Mouse (Mus musculus) heart, postnatal 0 days (tissue): ENCODE measurements around the gene Fyb. TPM values are rescaled to one million over a fixed set of nuclear protein-coding genes. Genes with fewer than 3 reads are reported as not detected.

Experiments
- ATAC-seq: fragments of 200-750 bp; cut with Nextera tagmentation; 2 replicates; pipeline ENCODE4 v1.8.0; 2017; ENCODE audit warnings: low read depth, moderate number of reproducible peaks, moderate library complexity; ENCODE audit not compliant: insufficient read depth
- DNase-seq: peaks from one replicate; pipeline ENCODE4 v3.0.0-alpha.2; 2016; ENCODE audit warnings: low spot score
- H3K27ac ChIP-seq: fragments of 300-500 bp; sonication (generic); 2 replicates; pipeline ENCODE4 v1.5.1; 2014; ENCODE audit warnings: low read depth, mild to moderate bottlenecking
- H3K27me3 ChIP-seq: fragments of 300-500 bp; sonication (generic); 2 replicates; pipeline ENCODE4 v1.6.1; 2014; ENCODE audit warnings: low read length, mixed read lengths; ENCODE audit not compliant: control insufficient read depth, insufficient read depth
- H3K36me3 ChIP-seq: fragments of 300-500 bp; sonication (generic); replicated peaks from 2 replicates; pipeline ENCODE4 v1.6.1; 2014; ENCODE audit warnings: low read length, mixed read lengths; ENCODE audit not compliant: control insufficient read depth, insufficient read depth
- H3K4me1 ChIP-seq: fragments of 300-500 bp; sonication (generic); 2 replicates; pipeline ENCODE4 v1.6.1; 2014; ENCODE audit warnings: antibody characterized with exemption; ENCODE audit not compliant: control insufficient read depth, insufficient read depth
- H3K4me2 ChIP-seq: fragments of 300-500 bp; sonication (generic); 2 replicates; pipeline ENCODE4 v1.6.1; 2014; ENCODE audit warnings: low read depth, mild to moderate bottlenecking, low read length, moderate library complexity
- H3K4me3 ChIP-seq: fragments of 300-500 bp; sonication (generic); 2 replicates; pipeline ENCODE4 v1.5.1; 2014; ENCODE audit warnings: low read depth, low read length
- H3K9ac ChIP-seq: fragments of 300-500 bp; sonication (generic); replicated peaks from 2 replicates; pipeline ENCODE4 v1.6.1; 2014; ENCODE audit warnings: low read depth, low read length, mixed read lengths
- H3K9me3 ChIP-seq: fragments of 300-500 bp; sonication (generic); replicated peaks from 2 replicates; pipeline ENCODE4 v1.6.1; 2016; ENCODE audit warnings: low read length; ENCODE audit not compliant: control insufficient read depth
- CTCF ChIP-seq: IDR thresholded peaks from 2 replicates; pipeline ENCODE4 v1.5.1; 2016; ENCODE audit warnings: antibody characterized with exemption, control low read depth, low read depth
- EP300 ChIP-seq: IDR thresholded peaks from 2 replicates; pipeline ENCODE4 v1.6.1; 2016; ENCODE audit warnings: antibody characterized with exemption, low read depth
- WGBS: fragments of 180-500 bp; shearing (Covaris S2); extraction: QIAGEN DNeasy Blood & Tissue Kit; methylation state at CpG from one replicate; pipeline ENCODE4 v1.1.7; 2014; 5-methylcytosine and 5-hydroxymethylcytosine counted together
- polyA plus RNA-seq: library from polyadenylated mRNA; unstranded; fragments of >200 nt; fragmentation: Nextera tagmentation; extraction: Ambion mirVana; gene quantifications from 2 replicates; pipeline ENCODE4 v1.2.1, GENCODE M21; 2015
- total RNA-seq: library from RNA; depleted of rRNA; stranded (reverse); fragments of >200 nt; gene quantifications from 2 replicates; pipeline ENCODE4 v1.2.3, GENCODE M21; 2014; ENCODE audit warnings: low replicate concordance

Gene Fyb
- total and polyA plus RNA-seq, 2 experiments from 2014 or later, result 1.8 TPM; not detected in 1

GRCm38 (mm10) chr15:6556272-6556671, 33.6 kb downstream of the Fyb start:
- WGBS, result 84% methylated on average over 4 of the region's 4 CpGs
- no peak overlapping the region for H3K9ac ChIP-seq
- H3K4me3 ChIP-seq, result no peak overlapping the region
- no peak overlapping the region for H3K4me2 ChIP-seq
- DNase-seq (no peak), ATAC-seq (no peak)
- TF ChIP-seq EP300 (no peak), CTCF (no peak)
- no peaks in the 10 kb centered on the region for H3K9me3 ChIP-seq
- H3K4me1 ChIP-seq, result no peaks in the 10 kb centered on the region
- H3K27me3 ChIP-seq, result no peaks in the 10 kb centered on the region
- H3K36me3 ChIP-seq, result no peaks in the 10 kb centered on the region
- no peak overlapping the region for H3K27ac ChIP-seq

- H3K27me3 ChIP-seq, result no peaks in the 10 kb centered on the region
- H3K9ac ChIP-seq, result no peak overlapping the region
- no peaks in the 10 kb centered on the region for H3K36me3 ChIP-seq
- no peak overlapping the region for H3K27ac ChIP-seq
- ATAC-seq, result no peak
- TF ChIP-seq CTCF (no peak), EP300 (no peak)
- H3K9me3 ChIP-seq, result no peaks in the 10 kb centered on the region
- H3K4me2 ChIP-seq, result no peak overlapping the region
- no peak for DNase-seq
- H3K4me3 ChIP-seq, result no peak overlapping the region
- no peaks in the 10 kb centered on the region for H3K4me1 ChIP-seq
- WGBS, result 89% methylated on average over 6 of the region's 6 CpGs
These were observed 34.3 kb downstream of the Fyb start for GRCm38 (mm10) chr15:6556911-6557310.

DNA sequence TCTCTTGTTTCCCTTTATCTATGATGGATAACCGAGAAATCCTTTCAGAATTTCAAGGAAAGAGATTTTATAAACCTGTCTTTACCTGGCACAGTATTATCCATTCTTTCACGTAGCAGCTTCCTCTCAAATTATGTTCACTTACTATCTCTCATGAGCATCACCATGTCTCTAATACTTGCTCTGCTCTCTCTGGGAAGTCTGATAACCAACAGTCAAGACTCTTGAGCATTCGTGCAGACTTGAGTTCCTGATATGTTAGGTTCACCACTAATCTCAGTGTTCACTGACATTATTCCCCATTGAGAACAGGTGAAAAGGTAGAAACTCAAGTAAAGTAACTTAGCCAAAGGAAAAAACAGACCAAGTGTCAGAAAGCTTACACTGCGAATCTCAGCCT, 34.9 kb downstream of the Fyb start:
- Histone ChIP-seq H3K4me2 (no peak overlapping the region), H3K27ac (no peak overlapping the region), H3K9ac (no peak overlapping the region), H3K27me3 (no peaks in the 10 kb centered on the region), H3K4me1 (no peaks in the 10 kb centered on the region), H3K4me3 (no peak overlapping the region), H3K36me3 (no peaks in the 10 kb centered on the region), H3K9me3 (no peaks in the 10 kb centered on the region)
- TF ChIP-seq EP300 (no peak), CTCF (no peak)
- WGBS, result 70% methylated on average over 4 of the region's 4 CpGs
- no peak for ATAC-seq
- no peak for DNase-seq

DNA sequence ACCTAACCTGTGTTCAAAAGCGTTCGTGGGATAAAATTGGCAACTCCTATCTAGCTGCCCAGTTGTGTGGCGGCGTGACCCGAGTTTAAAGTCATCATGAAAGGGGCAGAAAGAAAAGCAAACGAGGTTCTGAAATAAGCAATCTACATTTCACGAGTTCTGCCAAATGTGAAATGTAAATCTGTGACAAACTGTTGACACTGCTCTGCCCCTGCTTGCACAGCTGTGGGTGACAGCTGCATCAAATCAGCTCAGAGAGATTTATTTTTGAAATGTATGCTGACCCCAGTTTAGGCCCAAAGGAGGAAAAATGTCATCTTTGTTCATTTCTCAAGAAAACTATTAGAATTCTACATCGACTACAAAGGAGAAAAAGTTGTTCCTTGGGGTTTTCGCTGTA, 36.5 kb downstream of the Fyb start:
- Histone ChIP-seq H3K4me1 (no peaks in the 10 kb centered on the region), H3K4me2 (no peak overlapping the region), H3K4me3 (no peak overlapping the region), H3K27me3 (no peaks in the 10 kb centered on the region), H3K27ac (no peak overlapping the region), H3K9me3 (no peaks in the 10 kb centered on the region), H3K9ac (no peak overlapping the region), H3K36me3 (no peaks in the 10 kb centered on the region)
- WGBS, result 58% methylated on average over 9 of the region's 9 CpGs
- no peak for TF ChIP-seq CTCF
- TF ChIP-seq EP300, result no peak
- ATAC-seq (no peak), DNase-seq (no peak)

GRCm38 (mm10) chr15:6560696-6561095, 38.0 kb downstream of the Fyb start:
- no peak overlapping the region for H3K4me2 ChIP-seq
- H3K4me3 ChIP-seq, result no peak overlapping the region
- no peak for DNase-seq
- no peaks in the 10 kb centered on the region for H3K36me3 ChIP-seq
- H3K9ac ChIP-seq, result no peak overlapping the region
- H3K9me3 ChIP-seq, result no peaks in the 10 kb centered on the region
- H3K27me3 ChIP-seq, result no peaks in the 10 kb centered on the region
- no peak for ATAC-seq
- no peak overlapping the region for H3K27ac ChIP-seq
- H3K4me1 ChIP-seq, result peaks cover 3% of the 10 kb centered on the region; the same call in 1 of the 2 replicates
- TF ChIP-seq EP300, result no peak
- TF ChIP-seq CTCF, result no peak
- 76% methylated on average over 10 of the region's 10 CpGs for WGBS

DNA sequence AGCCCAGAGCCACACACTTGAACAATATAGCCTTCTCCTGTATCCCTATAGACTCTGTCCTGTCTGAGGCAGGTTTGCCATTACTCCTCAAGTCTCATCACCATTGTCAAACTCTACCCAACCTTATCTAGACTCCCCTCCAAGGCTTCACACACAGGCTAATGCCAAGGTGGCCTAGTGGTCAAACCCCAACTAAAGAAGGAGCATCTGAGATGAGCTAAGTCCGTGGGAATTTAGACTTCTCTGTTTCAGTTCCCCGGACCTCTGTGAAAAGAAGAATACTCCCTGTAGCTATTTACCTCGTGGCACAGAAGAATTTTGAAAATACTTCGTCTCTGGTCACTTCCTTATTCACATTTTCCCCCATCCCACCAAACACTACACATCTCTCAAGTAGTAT, 39.5 kb downstream of the Fyb start:
- H3K4me1 ChIP-seq, result peaks cover 3% of the 10 kb centered on the region; the same call in 1 of the 2 replicates
- WGBS, result 79% methylated on average over 4 of the region's 4 CpGs

More for the DNA sequence above, 39.5 kb downstream of the Fyb start:
- no peak overlapping the region for H3K4me3 ChIP-seq
- no peak overlapping the region for H3K27ac ChIP-seq
- H3K9ac ChIP-seq, result no peak overlapping the region
- no peaks in the 10 kb centered on the region for H3K9me3 ChIP-seq
- no peaks in the 10 kb centered on the region for H3K36me3 ChIP-seq
- ATAC-seq (no peak), DNase-seq (no peak)
- no peak overlapping the region for H3K4me2 ChIP-seq
- H3K27me3 ChIP-seq, result no peaks in the 10 kb centered on the region
- no peak for TF ChIP-seq EP300
- TF ChIP-seq CTCF, result no peak
